Mouse (Mus musculus) CH12.LX (cell line): ENCODE data around the gene Nav3. TPM values are rescaled to one million over a fixed set of nuclear protein-coding genes. Genes with fewer than 3 reads are reported as not detected.

ENCODE experiments used
- DNase-seq: peaks from one replicate; pipeline ENCODE4 v3.0.0-alpha.2; 2013; ENCODE audit errors: extremely low read depth
- H3K27ac ChIP-seq: 2 replicates; pipeline ENCODE4 v1.5.1; 2012; ENCODE audit warnings: low read depth, mild to moderate bottlenecking, control low read depth, moderate library complexity; ENCODE audit not compliant: insufficient read depth
- H3K27me3 ChIP-seq: replicated peaks from 2 replicates; pipeline ENCODE3; 2012; ENCODE audit warnings: inconsistent platforms
- H3K36me3 ChIP-seq, 2 experiments: replicated peaks in 1 of 2; 2 replicates each; pipeline versions ENCODE3 to v1.6.1; 2012; ENCODE audit warnings: inconsistent platforms in 1 of 2, low read length in 1 of 2, mild to moderate bottlenecking in 1 of 2, mixed read lengths in 1 of 2, moderate library complexity in 1 of 2; ENCODE audit not compliant: control insufficient read depth in 1 of 2, insufficient read depth in 1 of 2
- H3K4me1 ChIP-seq, 2 experiments: 2 replicates each; pipeline ENCODE4 v1.6.1; 2012; ENCODE audit warnings: inconsistent platforms in 1 of 2, moderate library complexity in 1 of 2; ENCODE audit not compliant: insufficient read depth in 2 of 2, control insufficient read depth in 1 of 2
- H3K4me2 ChIP-seq: 2 replicates; pipeline ENCODE4 v1.6.1; 2012; ENCODE audit warnings: low read depth, mild to moderate bottlenecking, control low read depth; ENCODE audit not compliant: poor library complexity, insufficient read depth, severe bottlenecking
- H3K4me3 ChIP-seq, 3 experiments: fragments of 150-350 bp in 1 of 3; sonication (generic) in 1 of 3; replicated peaks in 1 of 3; 2 replicates each; pipeline versions ENCODE3 to v1.5.1; 2011 to 2012; ENCODE audit warnings: low read depth in 2 of 3, low read length in 2 of 3, mild to moderate bottlenecking in 2 of 3, moderate library complexity in 2 of 3, control low read depth in 1 of 3, improper control_type of control experiment in 1 of 3, inconsistent platforms in 1 of 3, mixed read lengths in 1 of 3; ENCODE audit not compliant: poor library complexity in 1 of 3
- H3K79me2 ChIP-seq: replicated peaks from 2 replicates; pipeline ENCODE4 v1.6.1; 2012; ENCODE audit warnings: mild to moderate bottlenecking, moderate library complexity; ENCODE audit not compliant: control insufficient read depth, poor library complexity, insufficient read depth, severe bottlenecking; ENCODE audit errors: extremely low read depth
- H3K9ac ChIP-seq: 2 replicates; pipeline ENCODE4 v1.6.1; 2012; ENCODE audit warnings: low read depth, mild to moderate bottlenecking, control low read depth, moderate library complexity; ENCODE audit not compliant: insufficient read depth
- H3K9me3 ChIP-seq: replicated peaks from 2 replicates; pipeline ENCODE3; 2012; ENCODE audit warnings: low read length, inconsistent platforms, mixed read lengths
- E2F4 ChIP-seq: IDR thresholded peaks from 2 replicates; pipeline ENCODE4 v1.6.1; 2011; ENCODE audit warnings: low read depth, low read length, improper control_type of control experiment; ENCODE audit not compliant: insufficient replicate concordance
- ELF1 ChIP-seq: IDR thresholded peaks from 2 replicates; pipeline ENCODE4 v1.6.1; 2014; ENCODE audit warnings: low read depth, mild to moderate bottlenecking, inconsistent platforms, low read length, improper control_type of control experiment
- EP300 ChIP-seq: IDR thresholded peaks from 2 replicates; pipeline ENCODE4 v1.6.1; 2011; ENCODE audit warnings: low read length, improper control_type of control experiment
- JUND ChIP-seq: conservative IDR thresholded peaks from 2 replicates; pipeline ENCODE4 v1.6.1; 2011; ENCODE audit warnings: low read depth, low read length, improper control_type of control experiment
- MAFK ChIP-seq: IDR thresholded peaks from 2 replicates; pipeline ENCODE4 v1.6.1; 2011; ENCODE audit warnings: low read length, improper control_type of control experiment; ENCODE audit not compliant: insufficient replicate concordance
- MAX ChIP-seq: IDR thresholded peaks from 2 replicates; pipeline ENCODE4 v1.6.1; 2011; ENCODE audit warnings: low read length, improper control_type of control experiment
- MEF2A ChIP-seq: IDR thresholded peaks from 2 replicates; pipeline ENCODE4 v1.6.1; 2014; ENCODE audit warnings: low read depth, mild to moderate bottlenecking, inconsistent platforms, low read length, improper control_type of control experiment, borderline replicate concordance
- NRF1 ChIP-seq: IDR thresholded peaks from 2 replicates; pipeline ENCODE4 v1.6.1; 2014; ENCODE audit warnings: low read depth, mild to moderate bottlenecking, inconsistent platforms, low read length, improper control_type of control experiment, moderate library complexity
- PAX5 ChIP-seq: IDR thresholded peaks from 2 replicates; pipeline ENCODE4 v1.6.1; 2012; ENCODE audit warnings: low read length, inconsistent platforms, mixed read lengths
- POLR2A ChIP-seq: IDR thresholded peaks from 2 replicates; pipeline ENCODE4 v1.6.1; 2011; ENCODE audit warnings: low read depth, mild to moderate bottlenecking, improper control_type of control experiment, low read length
- RAD21 ChIP-seq: IDR thresholded peaks from 2 replicates; pipeline ENCODE4 v1.6.1; 2011; ENCODE audit warnings: low read depth, mild to moderate bottlenecking, low read length, improper control_type of control experiment, moderate library complexity
- RCOR1 ChIP-seq: conservative IDR thresholded peaks from 2 replicates; pipeline ENCODE4 v1.6.1; 2012; ENCODE audit warnings: low read depth, mild to moderate bottlenecking, inconsistent platforms, low read length, improper control_type of control experiment
- SIN3A ChIP-seq: IDR thresholded peaks from 2 replicates; pipeline ENCODE4 v1.6.1; 2012; ENCODE audit warnings: low read length, improper control_type of control experiment, inconsistent platforms
- SMC3 ChIP-seq: IDR thresholded peaks from 2 replicates; pipeline ENCODE4 v1.6.1; 2011; ENCODE audit warnings: low read depth, low read length, improper control_type of control experiment
- TBP ChIP-seq: conservative IDR thresholded peaks from 2 replicates; pipeline ENCODE4 v1.6.1; 2011; ENCODE audit warnings: low read depth, low read length, improper control_type of control experiment
- TCF12 ChIP-seq: IDR thresholded peaks from 2 replicates; pipeline ENCODE4 v1.6.1; 2014; ENCODE audit warnings: low read depth, mild to moderate bottlenecking, inconsistent platforms, low read length, improper control_type of control experiment
- UBTF ChIP-seq: IDR thresholded peaks from 2 replicates; pipeline ENCODE4 v1.6.1; 2012; ENCODE audit warnings: low read depth, mild to moderate bottlenecking, inconsistent platforms, low read length, improper control_type of control experiment, moderate library complexity
- USF2 ChIP-seq: conservative IDR thresholded peaks from 2 replicates; pipeline ENCODE4 v1.6.1; 2011; ENCODE audit warnings: low read depth, low read length, improper control_type of control experiment
- ZC3H11A ChIP-seq: IDR thresholded peaks from 2 replicates; pipeline ENCODE4 v1.6.1; 2012; ENCODE audit warnings: low read depth, mild to moderate bottlenecking, inconsistent platforms, low read length, improper control_type of control experiment
- ZKSCAN1 ChIP-seq: IDR thresholded peaks from 2 replicates; pipeline ENCODE4 v1.6.1; 2012; ENCODE audit warnings: low read depth, inconsistent platforms, low read length, improper control_type of control experiment, borderline replicate concordance
- dilution Hi-C: fragments of 300-500 bp; cut with MboI; formaldehyde crosslinking; loops from 2 replicates; pipeline ENCODE4 v1.14.3; 2020; ENCODE audit warnings: low sequenced_read_pairs; ENCODE audit not compliant: extremely low pct_unique_long_range_greater_than_20kb, extremely low pct_ligation_motif_present
- in situ Hi-C: fragments of 300-500 bp; cut with MboI; formaldehyde crosslinking; loops from 3 replicates; pipeline ENCODE4 v1.14.3; 2019; ENCODE audit warnings: low sequenced_read_pairs, low pct_ligation_motif_present, low pct_unique_long_range_greater_than_20kb, mixed read lengths
- polyA plus RNA-seq: library from polyadenylated mRNA; unstranded; fragments of >175 nt; gene quantifications from 2 replicates; pipeline ENCODE4 v1.2.1, GENCODE M21; 2012; ENCODE audit warnings: low read depth; ENCODE audit not compliant: insufficient read length
- total RNA-seq, 2 experiments: library from RNA; depleted of rRNA; stranded (reverse); fragments of 300-350 nt in 1 of 2; fragments of >200 nt in 1 of 2; gene quantifications; 2 replicates each; pipeline ENCODE4 v1.2.3; 2012 to 2014

Nav3 gene
- total and polyA plus RNA-seq, 3 experiments = 0.03 TPM; not detected in 2

GRCm38 (mm10) chr10:110204121-110204697, 251.8 kb downstream of the Nav3 start:
- H3K27ac ChIP-seq = no peak overlapping the region
- dilution Hi-C loops (no loop called here), in situ Hi-C loops (no loop called here)
- no peaks in the 10 kb centered on the region for H3K36me3 ChIP-seq
- no peaks in the 10 kb centered on the region for H3K27me3 ChIP-seq
- no peaks in the 10 kb centered on the region for H3K4me1 ChIP-seq
- H3K9me3 ChIP-seq = peaks cover 31% of the 10 kb centered on the region
- no peak for DNase-seq
- no peak overlapping the region for H3K9ac ChIP-seq
- H3K4me3 ChIP-seq = no peak overlapping the region
- no peaks in the 10 kb centered on the region for H3K79me2 ChIP-seq
- H3K4me2 ChIP-seq = no peak overlapping the region
- no peak for TF ChIP-seq UBTF
- no peak for TF ChIP-seq SIN3A
- no peak for TF ChIP-seq TBP
- TF ChIP-seq MEF2A = no peak
- no peak for TF ChIP-seq RAD21
- no peak for TF ChIP-seq POLR2A
- TF ChIP-seq MAFK = no peak
- no peak for TF ChIP-seq E2F4
- no peak for TF ChIP-seq EP300
- no peak for TF ChIP-seq USF2
- no peak for TF ChIP-seq ZKSCAN1
- TF ChIP-seq PAX5 = no peak
- no peak for TF ChIP-seq ELF1
- no peak for TF ChIP-seq JUND
- TF ChIP-seq ZC3H11A = no peak
- no peak for TF ChIP-seq SMC3
- TF ChIP-seq NRF1 = no peak
- no peak for TF ChIP-seq TCF12

GRCm38 (mm10) chr10:110192881-110193280, 263.1 kb downstream of the Nav3 start:
- TF ChIP-seq RCOR1 (no peak), ZKSCAN1 (no peak), TCF12 (no peak), MAX (no peak), E2F4 (no peak)
- Histone ChIP-seq H3K4me1 (no peaks in the 10 kb centered on the region), H3K36me3 (no peaks in the 10 kb centered on the region), H3K4me2 (no peak overlapping the region), H3K9me3 (peaks cover 38% of the 10 kb centered on the region), H3K27me3 (no peaks in the 10 kb centered on the region), H3K9ac (no peak overlapping the region), H3K4me3 (no peak overlapping the region), H3K79me2 (no peaks in the 10 kb centered on the region), H3K27ac (no peak overlapping the region)
- dilution Hi-C loops (no loop called here), in situ Hi-C loops (no loop called here)
- no peak for DNase-seq
